Mouse (Mus musculus) lung, postnatal 0 days (tissue): ENCODE data around the gene Sytl3. TPM values are rescaled to one million over a fixed set of nuclear protein-coding genes. Genes with fewer than 3 reads are reported as not detected.
"Not testable (repeated sequence)": the region's sequence is repeated elsewhere in the genome, so short reads cannot be mapped to it uniquely, and the experiment has no call there.

Experiments
- ATAC-seq: fragments of 200-750 bp; cut with Nextera tagmentation; 2 replicates; pipeline ENCODE4 v1.8.0; 2017; ENCODE audit warnings: moderate library complexity
- DNase-seq: peaks from one replicate; pipeline ENCODE4 v3.0.0-alpha.2; 2016; ENCODE audit warnings: low spot score
- H3K27ac ChIP-seq: fragments of 300-500 bp; sonication (generic); 2 replicates; pipeline ENCODE4 v1.5.1; 2014; ENCODE audit warnings: antibody characterized with exemption, mild to moderate bottlenecking, low read length, mixed read lengths
- H3K27me3 ChIP-seq: fragments of 300-500 bp; sonication (generic); replicated peaks from 2 replicates; pipeline ENCODE4 v1.6.1; 2014; ENCODE audit warnings: low read length, mixed read lengths; ENCODE audit not compliant: insufficient read depth
- H3K36me3 ChIP-seq: fragments of 300-500 bp; sonication (generic); 2 replicates; pipeline ENCODE4 v1.6.1; 2014; ENCODE audit warnings: low read length, mixed read lengths; ENCODE audit not compliant: insufficient read depth
- H3K4me1 ChIP-seq: fragments of 300-500 bp; sonication (generic); 2 replicates; pipeline ENCODE4 v1.6.1; 2014; ENCODE audit warnings: antibody characterized with exemption, low read depth, low read length, mixed read lengths; ENCODE audit not compliant: insufficient read depth
- H3K4me2 ChIP-seq: fragments of 300-500 bp; sonication (generic); replicated peaks from 2 replicates; pipeline ENCODE4 v1.6.1; 2014; ENCODE audit warnings: low read depth, mild to moderate bottlenecking, low read length, moderate library complexity, mixed read lengths
- H3K4me3 ChIP-seq: fragments of 300-500 bp; sonication (generic); 2 replicates; pipeline ENCODE4 v1.5.1; 2014; ENCODE audit warnings: low read depth, low read length
- H3K9ac ChIP-seq: fragments of 300-500 bp; sonication (generic); replicated peaks from 2 replicates; pipeline ENCODE4 v1.6.1; 2014; ENCODE audit warnings: low read depth, mild to moderate bottlenecking
- H3K9me3 ChIP-seq: fragments of 300-500 bp; sonication (generic); 2 replicates; pipeline ENCODE4 v1.6.1; 2016; ENCODE audit warnings: low read length, mixed read lengths
- CTCF ChIP-seq: IDR thresholded peaks from 2 replicates; pipeline ENCODE4 v1.5.1; 2016; ENCODE audit warnings: antibody characterized with exemption, mild to moderate bottlenecking
- EP300 ChIP-seq: IDR thresholded peaks from 2 replicates; pipeline ENCODE4 v1.6.1; 2016; ENCODE audit warnings: antibody characterized with exemption, mild to moderate bottlenecking, control low read depth
- WGBS: fragments of 180-500 bp; shearing (Covaris S2); extraction: QIAGEN DNeasy Blood & Tissue Kit; methylation state at CpG from one replicate; pipeline ENCODE4 v1.1.7; 2014; 5-methylcytosine and 5-hydroxymethylcytosine counted together
- polyA plus RNA-seq: library from polyadenylated mRNA; unstranded; fragments of >200 nt; fragmentation: Nextera tagmentation; extraction: Ambion mirVana; gene quantifications from 2 replicates; pipeline ENCODE4 v1.2.1, GENCODE M21; 2015

Sytl3 gene
- polyA plus RNA-seq, 1 experiment from 2014 or later: 0.67 TPM

- ATAC-seq: peak; percentile 30; the same call in 1 of the 2 replicates
- H3K9me3 ChIP-seq, H3K4me2 ChIP-seq, H3K36me3 ChIP-seq, H3K9ac ChIP-seq, H3K27me3 ChIP-seq, H3K4me1 ChIP-seq, DNase-seq, H3K27ac ChIP-seq, H3K4me3 ChIP-seq: not testable (repeated sequence)
- 50% methylated on average over 1 of the region's 6 CpGs for WGBS
Observed at GRCm38 (mm10) chr17:6624926-6625558, 33.9 kb upstream of the Sytl3 start.

- not testable (repeated sequence) for H3K4me2 ChIP-seq, H3K36me3 ChIP-seq, H3K9ac ChIP-seq, H3K9me3 ChIP-seq, H3K4me3 ChIP-seq, ATAC-seq, H3K4me1 ChIP-seq, H3K27me3 ChIP-seq, DNase-seq, H3K27ac ChIP-seq
- WGBS: 79% methylated on average over 4 of the region's 4 CpGs
Observed at GRCm38 (mm10) chr17:6630398-6630797, 28.5 kb upstream of the Sytl3 start.

- not testable (repeated sequence) for DNase-seq, H3K4me1 ChIP-seq, H3K36me3 ChIP-seq, H3K9me3 ChIP-seq, H3K9ac ChIP-seq, H3K4me3 ChIP-seq, H3K27me3 ChIP-seq, H3K27ac ChIP-seq, H3K4me2 ChIP-seq, ATAC-seq
- 86% methylated on average over 6 of the region's 6 CpGs for WGBS
Observed at GRCm38 (mm10) chr17:6632850-6633249, 26.0 kb upstream of the Sytl3 start.

GRCm38 (mm10) chr17:6635781-6636180, 23.1 kb upstream of the Sytl3 start:
- not testable (repeated sequence) for DNase-seq, H3K27me3 ChIP-seq, H3K27ac ChIP-seq, H3K4me1 ChIP-seq, H3K4me2 ChIP-seq, ATAC-seq, H3K9me3 ChIP-seq, H3K9ac ChIP-seq, H3K36me3 ChIP-seq, H3K4me3 ChIP-seq
- WGBS: 100% methylated on average over 1 of the region's 4 CpGs

- H3K27ac ChIP-seq: no peak overlapping the region
- DNase-seq: no peak
- H3K4me1 ChIP-seq: no peaks in the 10 kb centered on the region
- no peak overlapping the region for H3K4me3 ChIP-seq
- H3K9ac ChIP-seq: no peak overlapping the region
- no peaks in the 10 kb centered on the region for H3K36me3 ChIP-seq
- 66% methylated on average over 5 of the region's 5 CpGs for WGBS
- TF ChIP-seq CTCF: no peak
- TF ChIP-seq EP300: no peak
- H3K9me3 ChIP-seq: no peaks in the 10 kb centered on the region
- ATAC-seq: no peak
- H3K27me3 ChIP-seq: no peaks in the 10 kb centered on the region
- H3K4me2 ChIP-seq: no peak overlapping the region
Observed at GRCm38 (mm10) chr17:6636861-6637260, 22.0 kb upstream of the Sytl3 start.

- not testable (repeated sequence) for H3K4me2 ChIP-seq, H3K4me3 ChIP-seq, H3K27me3 ChIP-seq, H3K4me1 ChIP-seq, DNase-seq, H3K9me3 ChIP-seq, H3K27ac ChIP-seq, H3K9ac ChIP-seq, H3K36me3 ChIP-seq, ATAC-seq
- 98% methylated on average over 3 of the region's 4 CpGs for WGBS
Observed at GRCm38 (mm10) chr17:6637434-6637833, 21.5 kb upstream of the Sytl3 start.

GRCm38 (mm10) chr17:6638444-6638843, 20.4 kb upstream of the Sytl3 start:
- H3K27me3 ChIP-seq, H3K9ac ChIP-seq, H3K4me2 ChIP-seq, H3K4me1 ChIP-seq, H3K9me3 ChIP-seq, H3K27ac ChIP-seq, H3K4me3 ChIP-seq, H3K36me3 ChIP-seq, ATAC-seq, DNase-seq: not testable (repeated sequence)
- WGBS: 90% methylated on average over 8 of the region's 8 CpGs

GRCm38 (mm10) chr17:6639486-6639885, 19.4 kb upstream of the Sytl3 start:
- not testable (repeated sequence) for H3K36me3 ChIP-seq, H3K4me3 ChIP-seq, H3K27me3 ChIP-seq, H3K4me2 ChIP-seq, DNase-seq, H3K27ac ChIP-seq, H3K4me1 ChIP-seq, H3K9me3 ChIP-seq, ATAC-seq, H3K9ac ChIP-seq
- 96% methylated on average over 13 of the region's 21 CpGs for WGBS

- not testable (repeated sequence) for H3K27ac ChIP-seq, H3K4me3 ChIP-seq, H3K27me3 ChIP-seq, H3K4me2 ChIP-seq, H3K4me1 ChIP-seq, H3K9me3 ChIP-seq, H3K36me3 ChIP-seq, H3K9ac ChIP-seq
- 0 out of 2 replicates have a peak, but pooled peaks have one; percentile 5 for ATAC-seq
- DNase-seq: peak; percentile 2
- 80% methylated on average over 10 of the region's 10 CpGs for WGBS
Observed at GRCm38 (mm10) chr17:6640044-6640637, 18.8 kb upstream of the Sytl3 start.
